21 mouse cellular contexts compared by ENCODE assay signal in genomic region chr2:171840058-171840713, GRCm38 (mm10).
DNase-seq lines count a peak whose midpoint lies in the region; ATAC-seq and TF ChIP-seq lines count a peak whose summit lies in the region.
"Had no signal": no experiment of that assay in that cellular context is flagged by ENCODE, and none has a peak within 500 bp of the region (broad histone marks: within the 10 kb centered on the region; RNA-seq: fewer than 3 reads in every experiment).

No protein-coding gene starts in this region.

- H3K9me3 ChIP-seq in forebrain, embryonic 16.5 days (ENCODE audit: control insufficient read depth, low read length), result 0 out of 2 replicates have a peak, but pooled peaks cover 2% of the 10 kb centered on the region
- no peaks in the 10 kb centered on the region for H3K9me3 ChIP-seq in forebrain, embryonic 10.5 days
- H3K9me3 ChIP-seq: hindbrain, embryonic 12.5 days; limb, embryonic 15.5 days; midbrain, embryonic 10.5 days had no signal

- 33% methylated on average over 14 of the region's 14 CpGs for WGBS in forebrain, embryonic 16.5 days
- WGBS in forebrain, embryonic 10.5 days, result 77% methylated on average over 14 of the region's 14 CpGs

- peaks cover 8% of the 10 kb centered on the region; the same call in 1 of the 2 replicates for H3K4me1 ChIP-seq in forebrain, embryonic 16.5 days (replicated peaks; ENCODE audit: control insufficient read depth, insufficient read depth, low read length)
- H3K4me1 ChIP-seq in forebrain, embryonic 10.5 days, result no peaks in the 10 kb centered on the region
- H3K4me1 ChIP-seq: hindbrain, embryonic 12.5 days; liver, embryonic 15.5 days; midbrain, embryonic 10.5 days had no signal

- intact Hi-C loops in gastrocnemius, adult 2 months (cut with DNase I), result no loop called here

- peak; percentile 55; the same call in 1 of the 2 replicates for ATAC-seq in forebrain, embryonic 16.5 days
- no peak for ATAC-seq in granulocyte monocyte progenitor cell, adult 5-6 weeks (replicated peaks; ENCODE audit: poor library complexity, severe bottlenecking)
- ATAC-seq: activated CD4-positive, CD25-positive, alpha-beta regulatory T cell, adult 4 months; intestine, postnatal 0 days; Patski had no signal

- no peak overlapping the region for H3K9ac ChIP-seq in forebrain, embryonic 16.5 days (replicated peaks; ENCODE audit: low read depth, low read length)
- H3K9ac ChIP-seq: hindbrain, embryonic 12.5 days; limb, embryonic 15.5 days; liver, embryonic 15.5 days had no signal

- no peak overlapping the region for H3K27ac ChIP-seq in forebrain, embryonic 16.5 days (ENCODE audit: low read length)
- H3K27ac ChIP-seq in forebrain, embryonic 10.5 days, result no peak overlapping the region
- no peak overlapping the region for H3K27ac ChIP-seq in layer of hippocampus, adult 2 months
- H3K27ac ChIP-seq in gastrocnemius, adult 2 months, result peak overlapping the region; percentile 61
- H3K27ac ChIP-seq: hindbrain, embryonic 12.5 days; limb, embryonic 15.5 days; liver, embryonic 15.5 days; macrophage; midbrain, embryonic 10.5 days had no signal

- no peak for TF ChIP-seq CTCF in layer of hippocampus, adult 2 months (conservative IDR thresholded peaks at IDR 0.05)
- no peak for TF ChIP-seq CTCF in gastrocnemius, adult 2 months (IDR thresholded peaks at IDR 0.05)

- no peaks in the 10 kb centered on the region for H3K27me3 ChIP-seq in forebrain, embryonic 16.5 days (replicated peaks; ENCODE audit: control insufficient read depth, insufficient read depth, low read length)
- no peaks in the 10 kb centered on the region for H3K27me3 ChIP-seq in forebrain, embryonic 10.5 days (ENCODE audit: poor library complexity, severe bottlenecking)
- H3K27me3 ChIP-seq: hindbrain, embryonic 12.5 days; limb, embryonic 15.5 days; liver, embryonic 15.5 days; Patski had no signal

- no peak overlapping the region for H3K4me3 ChIP-seq in forebrain, embryonic 16.5 days (replicated peaks; ENCODE audit: low read length)
- no peak overlapping the region for H3K4me3 ChIP-seq in forebrain, embryonic 10.5 days
- H3K4me3 ChIP-seq in layer of hippocampus, adult 2 months, result peak overlapping the region; percentile 31
- H3K4me3 ChIP-seq in gastrocnemius, adult 2 months, result peak overlapping the region; percentile 60
- H3K4me3 ChIP-seq: hindbrain, embryonic 12.5 days; limb, embryonic 15.5 days; liver, embryonic 15.5 days; midbrain, embryonic 10.5 days had no signal

- DNase-seq in forebrain, embryonic 10.5 days (ENCODE audit: extremely low spot score, low spot score), result no peak
- no peak for DNase-seq in layer of hippocampus, adult 2 months (ENCODE audit: low spot score in 2 of 2)
- no peak for DNase-seq in layer of hippocampus, postnatal 25 days (ENCODE audit: extremely low spot score in 1 of 2, low spot score in 1 of 2)
- peak; percentile 64 for DNase-seq in gastrocnemius, adult 2 months
- DNase-seq in right cerebral cortex, postnatal 14 days, result no peak
- DNase-seq: adrenal gland, postnatal 10 days; cerebellum, adult 11 months; kidney, postnatal 10 days; retina, postnatal 1 day; right cerebral cortex, postnatal 4 days; thymus, postnatal 4 days had no signal

- H3K4me2 ChIP-seq in forebrain, embryonic 16.5 days (ENCODE audit: low read length), result peak overlapping the region; percentile 28; the same call in 1 of the 2 replicates
- H3K4me2 ChIP-seq: hindbrain, embryonic 12.5 days; limb, embryonic 15.5 days; liver, embryonic 15.5 days had no signal

- no peaks in the 10 kb centered on the region for H3K36me3 ChIP-seq in forebrain, embryonic 16.5 days (ENCODE audit: control insufficient read depth, insufficient read depth)
- H3K36me3 ChIP-seq in forebrain, embryonic 10.5 days (replicated peaks), result no peaks in the 10 kb centered on the region
- H3K36me3 ChIP-seq: hindbrain, embryonic 12.5 days; limb, embryonic 15.5 days; liver, embryonic 15.5 days; midbrain, embryonic 10.5 days had no signal

Comparison
In these comparisons a context has a peak if more than half of its experiments do, and no peak if none do; other contexts are left out.
1. H3K4me3 ChIP-seq: peak in layer of hippocampus, adult 2 months (single experiment) and gastrocnemius, adult 2 months (single experiment); none in forebrain, embryonic 16.5 days (single experiment) and forebrain, embryonic 10.5 days (single experiment).